Mouse (Mus musculus): ENCODE measurements around the gene Pik3ip1. TPM values are rescaled to one million over a fixed set of nuclear protein-coding genes. Genes with fewer than 3 reads are reported as not detected.

The Pik3ip1 gene
- polyA plus RNA-seq, 1 experiment = 68.2 TPM

- Histone ChIP-seq H3K27me3 (ENCODE audit: control insufficient read depth, insufficient read depth, low read length) (no peaks in the 10 kb centered on the region), H3K27ac (ENCODE audit: insufficient read depth, low read length) (no peak overlapping the region), H3K4me3 (replicated peaks; ENCODE audit: insufficient read depth, low read depth, low read length) (no peak overlapping the region), H3K4me1 (ENCODE audit: control insufficient read depth, insufficient read depth, low read length) (peaks cover 12% of the 10 kb centered on the region)
- no peak for TF ChIP-seq POLR2A (IDR thresholded peaks at IDR 0.05; ENCODE audit: borderline replicate concordance, insufficient read depth, low read length)
- TF ChIP-seq CTCF (IDR thresholded peaks at IDR 0.05; ENCODE audit: borderline replicate concordance, insufficient read depth, low read depth, low read length) = no peak
- no peak for DNase-seq
- WGBS = 82% methylated on average over 3 of the region's 3 CpGs
Measured at GRCm38 (mm10) chr11:3344916-3345315, 14.7 kb downstream of the Pik3ip1 start.

DNA sequence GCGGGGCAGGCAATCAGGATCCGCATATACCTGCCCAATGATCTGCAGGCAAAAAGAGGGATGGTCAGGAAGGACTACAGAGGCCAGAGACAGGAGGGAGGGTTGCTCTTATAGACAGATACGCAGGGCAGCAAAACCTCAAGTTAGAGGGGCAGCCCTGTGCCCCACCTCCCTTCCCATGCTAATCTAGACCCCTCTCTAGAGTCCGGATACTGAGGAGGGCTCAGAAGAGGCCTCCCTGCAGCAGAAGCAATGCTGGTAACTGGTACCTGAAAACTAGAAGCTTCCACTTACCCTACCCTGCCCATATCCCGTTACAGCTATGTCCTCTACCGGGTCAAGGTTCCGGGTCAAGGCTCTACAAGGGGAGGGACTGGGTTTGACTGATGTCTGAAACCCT, 16.1 kb downstream of the Pik3ip1 start:
- TF ChIP-seq POLR2A (IDR thresholded peaks at IDR 0.05; ENCODE audit: borderline replicate concordance, insufficient read depth, low read length) (no peak), CTCF (IDR thresholded peaks at IDR 0.05; ENCODE audit: borderline replicate concordance, insufficient read depth, low read depth, low read length) (no peak)
- Histone ChIP-seq H3K4me3 (replicated peaks; ENCODE audit: insufficient read depth, low read depth, low read length) (no peak overlapping the region), H3K27ac (ENCODE audit: insufficient read depth, low read length) (no peak overlapping the region), H3K4me1 (ENCODE audit: control insufficient read depth, insufficient read depth, low read length) (peaks cover 11% of the 10 kb centered on the region), H3K27me3 (ENCODE audit: control insufficient read depth, insufficient read depth, low read length) (no peaks in the 10 kb centered on the region)
- WGBS = 92% methylated on average over 7 of the region's 7 CpGs
- DNase-seq = no peak

DNA sequence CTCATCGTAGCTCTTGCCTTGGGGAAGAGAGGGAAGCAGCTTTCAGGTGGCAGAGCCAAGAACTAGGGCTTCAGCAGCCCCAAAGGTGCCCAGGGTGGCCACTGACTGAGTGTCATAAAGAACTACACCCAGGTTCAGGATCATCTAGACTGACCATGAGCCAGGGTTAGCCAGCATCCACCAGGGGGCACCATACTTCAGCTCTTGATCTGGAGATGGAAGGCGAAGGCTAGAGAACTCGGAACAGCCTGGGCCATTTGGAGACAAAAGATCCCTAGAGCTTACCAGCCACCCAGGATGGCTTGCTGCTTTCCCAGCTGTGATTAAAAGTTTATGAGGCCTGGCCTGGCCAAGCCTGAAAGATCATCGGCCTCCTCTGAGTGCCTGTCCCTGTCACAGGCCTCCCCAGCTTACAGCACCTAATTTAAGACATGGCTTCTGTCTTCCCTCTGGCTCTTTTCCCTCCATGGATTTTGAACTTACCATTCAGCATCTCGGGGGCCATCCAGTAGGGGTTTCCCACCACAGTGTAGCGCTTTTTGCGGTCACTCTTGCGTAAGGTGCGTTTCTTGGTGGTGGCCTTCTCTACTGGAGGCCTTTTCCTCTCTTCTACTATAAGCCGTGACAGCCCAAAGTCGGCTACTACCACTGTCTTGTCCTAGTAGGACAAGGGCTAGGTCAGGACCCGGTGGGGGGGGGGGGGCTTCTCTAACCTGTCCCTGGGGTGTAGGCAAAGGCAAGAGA, 17.1 kb downstream of the Pik3ip1 start:
- H3K27ac ChIP-seq (ENCODE audit: insufficient read depth, low read length) = no peak overlapping the region
- WGBS = 52% methylated on average over 12 of the region's 12 CpGs

DNA sequence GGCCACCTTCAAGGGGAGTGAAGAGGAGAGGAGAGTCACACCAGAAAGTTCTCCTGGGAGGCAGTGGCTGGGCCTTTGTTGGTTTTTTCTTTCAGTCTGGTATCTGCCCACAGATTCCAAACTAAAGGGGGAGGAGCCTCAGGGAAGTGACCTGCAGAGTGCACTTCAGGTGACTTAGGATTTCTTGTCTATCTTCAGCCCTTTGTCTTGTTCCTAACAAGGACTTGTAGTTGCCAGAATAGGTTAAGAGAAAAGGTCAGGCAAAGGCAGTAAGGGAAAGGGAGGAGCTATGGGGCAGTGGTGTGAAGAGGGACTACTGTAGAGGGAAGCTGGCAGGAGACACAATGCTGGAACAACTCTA, 17.6 kb downstream of the Pik3ip1 start:
- Histone ChIP-seq H3K4me1 (ENCODE audit: control insufficient read depth, insufficient read depth, low read length) (peaks cover 11% of the 10 kb centered on the region), H3K4me3 (replicated peaks; ENCODE audit: insufficient read depth, low read depth, low read length) (no peak overlapping the region), H3K27ac (ENCODE audit: insufficient read depth, low read length) (no peak overlapping the region), H3K27me3 (ENCODE audit: control insufficient read depth, insufficient read depth, low read length) (no peaks in the 10 kb centered on the region)
- no peak for TF ChIP-seq CTCF (IDR thresholded peaks at IDR 0.05; ENCODE audit: borderline replicate concordance, insufficient read depth, low read depth, low read length)
- TF ChIP-seq POLR2A (IDR thresholded peaks at IDR 0.05; ENCODE audit: borderline replicate concordance, insufficient read depth, low read length) = no peak
- DNase-seq = no peak

More for the DNA sequence above, 17.1 kb downstream of the Pik3ip1 start:
- H3K4me1 ChIP-seq (ENCODE audit: control insufficient read depth, insufficient read depth, low read length) = peaks cover 11% of the 10 kb centered on the region
- no peak overlapping the region for H3K4me3 ChIP-seq (replicated peaks; ENCODE audit: insufficient read depth, low read depth, low read length)
- TF ChIP-seq CTCF (IDR thresholded peaks at IDR 0.05; ENCODE audit: borderline replicate concordance, insufficient read depth, low read depth, low read length) (peak; percentile 88), POLR2A (IDR thresholded peaks at IDR 0.05; ENCODE audit: borderline replicate concordance, insufficient read depth, low read length) (no peak)
- no peaks in the 10 kb centered on the region for H3K27me3 ChIP-seq (ENCODE audit: control insufficient read depth, insufficient read depth, low read length)
- DNase-seq = peak; percentile 86 to 90

- peaks cover 11% of the 10 kb centered on the region for H3K4me1 ChIP-seq (ENCODE audit: control insufficient read depth, insufficient read depth, low read length)
- H3K4me3 ChIP-seq (replicated peaks; ENCODE audit: insufficient read depth, low read depth, low read length) = no peak overlapping the region
- H3K27ac ChIP-seq (ENCODE audit: insufficient read depth, low read length) = no peak overlapping the region
- TF ChIP-seq POLR2A (IDR thresholded peaks at IDR 0.05; ENCODE audit: borderline replicate concordance, insufficient read depth, low read length) (no peak), CTCF (IDR thresholded peaks at IDR 0.05; ENCODE audit: borderline replicate concordance, insufficient read depth, low read depth, low read length) (no peak)
- WGBS = 49% methylated on average over 6 of the region's 6 CpGs
- DNase-seq = no peak
- H3K27me3 ChIP-seq (ENCODE audit: control insufficient read depth, insufficient read depth, low read length) = no peaks in the 10 kb centered on the region
Measured at GRCm38 (mm10) chr11:3348576-3349342, 18.6 kb downstream of the Pik3ip1 start.

DNA sequence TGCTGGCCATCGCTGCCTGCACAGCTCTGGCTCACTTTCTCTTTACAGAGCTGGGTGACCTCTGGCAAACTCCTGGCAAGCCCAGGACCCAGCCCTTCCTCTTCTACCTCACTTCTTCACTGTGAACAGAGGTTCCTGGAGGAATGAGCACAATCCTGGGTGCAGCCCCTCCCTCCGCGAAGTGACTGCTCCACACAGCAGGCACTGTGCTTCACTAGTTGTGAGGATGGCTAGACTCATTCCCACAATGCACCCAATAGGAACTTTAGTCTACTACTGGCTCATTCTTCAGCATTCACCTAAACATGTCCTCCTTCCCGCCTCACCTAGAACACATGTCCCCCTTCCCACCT, 19.1 kb downstream of the Pik3ip1 start:
- H3K27me3 ChIP-seq (ENCODE audit: control insufficient read depth, insufficient read depth, low read length) = no peaks in the 10 kb centered on the region
- no peak overlapping the region for H3K27ac ChIP-seq (ENCODE audit: insufficient read depth, low read length)
- TF ChIP-seq CTCF (IDR thresholded peaks at IDR 0.05; ENCODE audit: borderline replicate concordance, insufficient read depth, low read depth, low read length) (no peak), POLR2A (IDR thresholded peaks at IDR 0.05; ENCODE audit: borderline replicate concordance, insufficient read depth, low read length) (no peak)
- peaks cover 11% of the 10 kb centered on the region for H3K4me1 ChIP-seq (ENCODE audit: control insufficient read depth, insufficient read depth, low read length)
- WGBS = 82% methylated on average over 4 of the region's 4 CpGs
- H3K4me3 ChIP-seq (replicated peaks; ENCODE audit: insufficient read depth, low read depth, low read length) = no peak overlapping the region
- DNase-seq = no peak

GRCm38 (mm10) chr11:3352131-3352530, 21.9 kb downstream of the Pik3ip1 start:
- Histone ChIP-seq H3K4me3 (replicated peaks; ENCODE audit: insufficient read depth, low read depth, low read length) (no peak overlapping the region), H3K27ac (ENCODE audit: insufficient read depth, low read length) (no peak overlapping the region), H3K27me3 (ENCODE audit: control insufficient read depth, insufficient read depth, low read length) (no peaks in the 10 kb centered on the region), H3K4me1 (ENCODE audit: control insufficient read depth, insufficient read depth, low read length) (peaks cover 8% of the 10 kb centered on the region; the same call in 1 of the 2 replicates)
- no peak for DNase-seq
- 94% methylated on average over 9 of the region's 9 CpGs for WGBS
- TF ChIP-seq CTCF (IDR thresholded peaks at IDR 0.05; ENCODE audit: borderline replicate concordance, insufficient read depth, low read depth, low read length) (no peak), POLR2A (IDR thresholded peaks at IDR 0.05; ENCODE audit: borderline replicate concordance, insufficient read depth, low read length) (no peak)
